Mouse (Mus musculus) left cerebral cortex, adult 9 months (tissue): ENCODE measurements around the gene Foxc2.

Experiments
- DNase-seq, 2 experiments: peaks; one replicate each; pipeline ENCODE4 v3.0.0; 2022; ENCODE audit warnings: low spot score in 2 of 2

The Foxc2 gene

GRCm38 (mm10) chr8:121115948-121116347 is at the start of gene Foxc2:
Gene Foxc2 (plus strand): TSS chr8:121116171.
- peak in 1 of 2 experiments; percentile 54 for DNase-seq

GRCm38 (mm10) chr8:121071454-121071853 is 44.5 kb upstream of the Foxc2 start:
- no peak for DNase-seq

GRCm38 (mm10) chr8:121072406-121073130 is 43.4 kb upstream of the Foxc2 start:
- DNase-seq = no peak

GRCm38 (mm10) chr8:121073174-121074107 is 42.5 kb upstream of the Foxc2 start:
- DNase-seq = no peak

GRCm38 (mm10) chr8:121074108-121074847 is 41.7 kb upstream of the Foxc2 start:
- no peak for DNase-seq

GRCm38 (mm10) chr8:121074848-121075145 is 41.2 kb upstream of the Foxc2 start:
- DNase-seq = no peak

GRCm38 (mm10) chr8:121075936-121076335 is 40.0 kb upstream of the Foxc2 start:
- DNase-seq = no peak

- no peak for DNase-seq
These were observed 39.4 kb upstream of the Foxc2 start for GRCm38 (mm10) chr8:121076555-121076954.

GRCm38 (mm10) chr8:121078721-121079120 is 37.2 kb upstream of the Foxc2 start:
- no peak for DNase-seq

- no peak for DNase-seq
These were observed 36.8 kb upstream of the Foxc2 start for GRCm38 (mm10) chr8:121079201-121079600.

- DNase-seq = no peak
These were observed 36.0 kb upstream of the Foxc2 start for GRCm38 (mm10) chr8:121079944-121080343.

GRCm38 (mm10) chr8:121080361-121081090 is 35.4 kb upstream of the Foxc2 start:
- DNase-seq = no peak

- no peak for DNase-seq
These were observed 34.6 kb upstream of the Foxc2 start for GRCm38 (mm10) chr8:121081398-121081797.

- DNase-seq = no peak
These were observed 33.5 kb upstream of the Foxc2 start for GRCm38 (mm10) chr8:121082218-121083092.

- no peak for DNase-seq
These were observed 32.7 kb upstream of the Foxc2 start for GRCm38 (mm10) chr8:121083093-121083935.

- DNase-seq = no peak
These were observed 32.1 kb upstream of the Foxc2 start for GRCm38 (mm10) chr8:121083936-121084209.

GRCm38 (mm10) chr8:121084210-121084951 is 31.6 kb upstream of the Foxc2 start, which contains the start of gene Foxf1:
Gene Foxf1 (plus strand): TSS chr8:121084386.
- DNase-seq = no peak

- DNase-seq = no peak
These were observed 31.0 kb upstream of the Foxc2 start for GRCm38 (mm10) chr8:121085011-121085410.

- DNase-seq = no peak
These were observed 30.4 kb upstream of the Foxc2 start for GRCm38 (mm10) chr8:121085561-121085960.
